Mouse (Mus musculus) myocyte (in vitro differentiated cells): ENCODE measurements at regions not wholly inside any gene's neighbourhood (a gene's known extent, or its start where the extent isn't known, plus 50 kb on each side); places are given as distances from the start of the nearest gene placed in this dataset.

Experiments
- H3K27me3 ChIP-seq: one replicate; pipeline ENCODE4 v1.6.1; 2011; ENCODE audit not compliant: control insufficient read depth, insufficient read depth, insufficient read length
- H3K36me3 ChIP-seq: one replicate; pipeline ENCODE4 v1.6.1; 2011; ENCODE audit not compliant: control insufficient read depth, insufficient read depth
- H3K4me2 ChIP-seq: one replicate; pipeline ENCODE4 v1.6.1; 2011; ENCODE audit warnings: low read depth, control low read depth
- H3K4me3 ChIP-seq: one replicate; pipeline ENCODE4 v1.5.1; 2011; ENCODE audit warnings: mild to moderate bottlenecking, control low read depth, moderate library complexity
- H3K79me2 ChIP-seq: one replicate; pipeline ENCODE4 v1.6.1; 2011; ENCODE audit not compliant: control insufficient read depth, insufficient read depth
- H3ac ChIP-seq: one replicate; pipeline ENCODE4 v1.6.1; 2011; ENCODE audit not compliant: control insufficient read depth, insufficient read length
- CEBPB ChIP-seq: IDR thresholded peaks from 2 replicates; pipeline ENCODE4 v1.6.1; 2011; ENCODE audit warnings: mild to moderate bottlenecking, moderate library complexity; ENCODE audit not compliant: poor library complexity, insufficient read depth, severe bottlenecking
- E2F4 ChIP-seq: IDR thresholded peaks from one replicate; pipeline ENCODE4 v1.6.1; 2011; ENCODE audit warnings: mild to moderate bottlenecking, control low read depth, moderate library complexity; ENCODE audit not compliant: insufficient read depth
- MAX ChIP-seq: IDR thresholded peaks from one replicate; pipeline ENCODE4 v1.6.1; 2011; ENCODE audit warnings: low read depth, mild to moderate bottlenecking, control low read depth
- MYOD1 ChIP-seq, 3 experiments: IDR thresholded peaks; one replicate each; pipeline ENCODE4 v1.6.1; 2011; ENCODE audit warnings: control low read depth in 2 of 3, low read depth in 2 of 3, mild to moderate bottlenecking in 2 of 3, moderate library complexity in 1 of 3; ENCODE audit not compliant: insufficient read length in 2 of 3, control insufficient read depth in 1 of 3
- MYOG ChIP-seq, 3 experiments: IDR thresholded peaks; one replicate each; pipeline ENCODE4 v1.6.1; 2011; ENCODE audit warnings: control low read depth in 2 of 3, low read depth in 2 of 3, mild to moderate bottlenecking in 2 of 3; ENCODE audit not compliant: insufficient read length in 2 of 3, control insufficient read depth in 1 of 3, insufficient read depth in 1 of 3
- POLR2A ChIP-seq: IDR thresholded peaks from one replicate; pipeline ENCODE4 v1.6.1; 2011; ENCODE audit warnings: low read depth, mild to moderate bottlenecking, control low read depth, moderate library complexity; ENCODE audit not compliant: insufficient read length
- POLR2AphosphoS2 ChIP-seq: IDR thresholded peaks from one replicate; pipeline ENCODE4 v1.6.1; 2011; ENCODE audit warnings: low read depth, control low read depth; ENCODE audit not compliant: insufficient read length
- REST ChIP-seq: IDR thresholded peaks from one replicate; pipeline ENCODE4 v1.6.1; 2011; ENCODE audit warnings: mild to moderate bottlenecking, control low read depth, moderate library complexity; ENCODE audit not compliant: insufficient read depth, insufficient read length
- SRF ChIP-seq: IDR thresholded peaks from one replicate; pipeline ENCODE4 v1.6.1; 2011; ENCODE audit warnings: low read depth; ENCODE audit not compliant: control insufficient read depth, insufficient read length
- TCF12 ChIP-seq: IDR thresholded peaks from one replicate; pipeline ENCODE4 v1.6.1; 2011; ENCODE audit warnings: mild to moderate bottlenecking, control low read depth; ENCODE audit not compliant: poor library complexity, insufficient read depth, severe bottlenecking
- TCF3 ChIP-seq: IDR thresholded peaks from one replicate; pipeline ENCODE4 v1.6.1; 2011; ENCODE audit warnings: low read depth, control low read depth; ENCODE audit not compliant: insufficient read length
- USF1 ChIP-seq: IDR thresholded peaks from one replicate; pipeline ENCODE4 v1.6.1; 2011; ENCODE audit warnings: low read depth, mild to moderate bottlenecking, control low read depth, moderate library complexity

DNA sequence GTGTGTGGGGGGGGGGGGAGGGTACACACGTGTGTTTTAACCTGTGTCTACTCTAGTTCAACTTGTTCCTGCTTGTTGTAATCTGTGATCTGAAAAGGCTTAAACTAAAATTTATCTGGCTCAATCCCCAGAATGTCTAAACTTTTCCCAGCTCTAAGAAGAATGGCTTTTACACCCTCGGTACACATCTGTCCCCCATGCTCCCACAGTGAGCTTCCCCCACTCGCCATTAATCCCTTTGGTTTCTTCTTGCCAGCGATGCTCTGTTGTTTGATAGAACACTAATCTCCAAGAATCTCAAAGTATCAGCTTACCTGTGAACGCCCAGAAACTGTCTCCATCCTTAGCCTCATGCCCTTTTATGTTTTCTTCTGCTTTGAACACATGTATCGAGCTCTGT, 260.6 kb downstream of the Epha4 start:
- Histone ChIP-seq H3K4me2 (no peak overlapping the region), H3K79me2 (no peaks in the 10 kb centered on the region), H3K27me3 (no peaks in the 10 kb centered on the region), H3K4me3 (no peak overlapping the region), H3ac (no peak overlapping the region), H3K36me3 (no peaks in the 10 kb centered on the region)
- TF ChIP-seq TCF3, result no peak
- TF ChIP-seq POLR2A, result no peak
- TF ChIP-seq REST, result no peak

DNA sequence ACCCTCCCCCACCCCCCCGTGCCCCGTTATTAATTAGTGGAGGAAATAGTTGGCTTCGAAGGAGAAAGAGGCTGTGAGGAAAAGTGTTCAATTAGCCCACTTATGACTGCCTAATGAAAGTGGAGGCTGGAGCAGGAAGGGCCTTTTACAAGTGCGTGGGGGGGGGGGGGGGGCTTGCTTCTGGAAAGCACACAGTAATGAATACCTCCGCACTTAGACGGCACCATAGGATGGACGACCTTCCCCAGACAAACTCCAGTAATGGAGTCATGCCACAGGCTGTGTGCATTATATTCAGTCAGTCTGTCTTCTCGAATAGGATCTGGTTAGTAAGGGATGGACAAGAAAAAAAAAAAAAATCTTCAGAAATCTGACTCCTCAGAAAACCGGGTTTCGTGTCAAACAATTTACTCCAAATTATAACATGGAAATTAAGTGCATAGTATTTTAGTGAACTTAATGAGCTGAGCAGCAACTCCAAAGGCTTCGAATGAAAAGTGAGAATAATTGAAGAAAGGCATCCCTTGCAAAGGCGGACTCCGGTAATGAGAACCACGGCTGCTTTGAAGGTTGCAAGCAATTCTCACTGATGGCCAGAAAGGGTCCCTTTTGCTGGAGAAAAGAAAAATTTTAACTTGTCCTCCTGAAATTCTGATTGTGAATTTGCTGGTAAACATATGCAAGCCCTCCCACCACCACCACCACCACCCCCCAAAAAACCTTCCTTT, 258.6 kb downstream of the Epha4 start:
- Histone ChIP-seq H3K79me2 (no peaks in the 10 kb centered on the region), H3K36me3 (no peaks in the 10 kb centered on the region), H3K27me3 (no peaks in the 10 kb centered on the region), H3ac (no peak overlapping the region), H3K4me3 (no peak overlapping the region), H3K4me2 (no peak overlapping the region)
- no peak for TF ChIP-seq TCF12
- no peak for TF ChIP-seq CEBPB
- TF ChIP-seq REST, result no peak
- TF ChIP-seq MYOG (IDR thresholded peaks at IDR 0.05; ENCODE audit: control insufficient read depth in 1 of 3, insufficient read depth in 1 of 3, insufficient read length in 2 of 3, low read depth in 2 of 3), result no peak
- no peak for TF ChIP-seq POLR2AphosphoS2
- no peak for TF ChIP-seq TCF3
- no peak for TF ChIP-seq SRF
- TF ChIP-seq MAX, result no peak
- TF ChIP-seq POLR2A, result no peak
- no peak for TF ChIP-seq USF1
- TF ChIP-seq MYOD1 (IDR thresholded peaks at IDR 0.05; ENCODE audit: control insufficient read depth in 1 of 3, insufficient read length in 2 of 3, low read depth in 2 of 3), result no peak
- no peak for TF ChIP-seq E2F4

DNA sequence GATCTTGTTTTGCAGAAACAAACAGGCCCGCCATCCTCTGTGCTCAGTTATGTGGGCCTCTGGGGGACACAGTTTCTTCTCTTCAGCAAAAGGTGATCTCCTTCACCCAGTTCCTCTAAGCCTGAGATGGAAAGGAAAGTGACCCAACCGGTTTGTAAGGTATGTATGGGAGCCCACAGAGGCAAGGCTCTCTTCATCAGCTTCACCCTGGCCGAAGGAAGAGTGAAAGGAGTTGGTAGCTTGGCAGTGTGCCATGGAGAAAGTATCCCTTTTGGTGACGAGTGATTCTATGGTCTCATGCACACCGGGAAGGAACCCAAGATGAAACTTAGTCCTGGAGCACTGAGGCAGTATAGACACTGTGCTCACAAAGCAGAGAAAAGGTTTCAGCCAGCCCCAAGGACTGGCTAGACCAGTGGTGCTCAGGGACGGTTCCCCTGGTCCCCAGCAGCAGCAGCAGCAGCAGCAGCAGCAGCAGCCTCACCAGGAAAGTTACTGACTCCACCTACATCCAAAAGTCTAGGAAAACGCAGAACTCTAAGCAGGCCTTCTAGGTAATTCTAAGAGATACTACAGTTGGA, 256.1 kb downstream of the Epha4 start:
- H3K79me2 ChIP-seq, result no peaks in the 10 kb centered on the region
- H3K36me3 ChIP-seq, result no peaks in the 10 kb centered on the region
- no peak overlapping the region for H3K4me3 ChIP-seq
- no peak overlapping the region for H3K4me2 ChIP-seq
- no peak overlapping the region for H3ac ChIP-seq
- no peaks in the 10 kb centered on the region for H3K27me3 ChIP-seq
- TF ChIP-seq CEBPB (no peak), TCF3 (no peak), POLR2AphosphoS2 (no peak)

- Histone ChIP-seq H3K79me2 (no peaks in the 10 kb centered on the region), H3K4me2 (no peak overlapping the region), H3K36me3 (no peaks in the 10 kb centered on the region), H3ac (no peak overlapping the region), H3K4me3 (no peak overlapping the region), H3K27me3 (no peaks in the 10 kb centered on the region)
- TF ChIP-seq REST (no peak), MAX (no peak), SRF (no peak), MYOD1 (IDR thresholded peaks at IDR 0.05; ENCODE audit: control insufficient read depth in 1 of 3, insufficient read length in 2 of 3, low read depth in 2 of 3) (no peak), TCF3 (no peak), POLR2AphosphoS2 (no peak), POLR2A (no peak), USF1 (no peak), E2F4 (no peak), CEBPB (no peak), MYOG (IDR thresholded peaks at IDR 0.05; ENCODE audit: control insufficient read depth in 1 of 3, insufficient read depth in 1 of 3, insufficient read length in 2 of 3, low read depth in 2 of 3) (no peak), TCF12 (no peak)
Measured at GRCm38 (mm10) chr1:77259789-77260188, 255.1 kb downstream of the Epha4 start.

DNA sequence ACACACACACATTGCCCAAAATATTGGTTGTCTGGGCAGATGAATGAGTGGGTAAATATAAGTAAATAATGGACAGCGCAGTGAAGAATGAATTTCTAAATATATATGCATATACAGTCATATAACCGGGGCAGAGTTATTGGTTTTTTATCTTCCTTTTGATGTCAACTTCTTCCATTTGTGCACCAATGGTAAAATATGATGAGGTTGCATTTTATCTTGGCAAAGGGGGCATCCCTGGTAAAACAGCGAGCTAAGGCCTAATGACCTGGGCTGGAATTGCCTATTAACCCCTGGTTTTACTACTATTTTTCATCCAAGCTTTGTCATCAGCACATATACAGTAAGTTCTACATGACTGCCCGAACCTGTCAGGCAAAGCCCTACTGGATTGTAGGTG, 253.2 kb downstream of the Epha4 start:
- H3K4me3 ChIP-seq, result no peak overlapping the region
- no peaks in the 10 kb centered on the region for H3K27me3 ChIP-seq
- H3K79me2 ChIP-seq, result no peaks in the 10 kb centered on the region
- no peaks in the 10 kb centered on the region for H3K36me3 ChIP-seq
- TF ChIP-seq MAX, result no peak
- TF ChIP-seq USF1, result no peak
- H3ac ChIP-seq, result no peak overlapping the region
- no peak overlapping the region for H3K4me2 ChIP-seq
